Mouse (Mus musculus): ENCODE results near the gene Slc52a3. TPM values are rescaled to one million over a fixed set of nuclear protein-coding genes. Genes with fewer than 3 reads are reported as not detected.

Slc52a3 gene
- 0.40 and 0.87 TPM in 2 replicates for polyA plus RNA-seq (2015; fragmentation: Nextera tagmentation; extraction: Ambion mirVana)

GRCm38 (mm10) chr2:151996229-151997189, at the start of gene Slc52a3:
TSS of gene Slc52a3 (plus strand) at chr2:151996511.
- Histone ChIP-seq H3K4me2 (peak within 1 kb of the TSS; percentile 38), H3K27me3 (peaks cover 84% of the 10 kb centered on the region), H3K27ac (no peak within 1 kb of the TSS), H3K9me3 (replicated peaks) (no peaks in the 10 kb centered on the region), H3K36me3 (no peaks in the 10 kb centered on the region), H3K4me1 (replicated peaks) (peaks cover 16% of the 10 kb centered on the region), H3K4me3 (peak within 1 kb of the TSS; percentile 17), H3K9ac (no peak within 1 kb of the TSS)
- ATAC-seq (replicated peaks; ENCODE audit: insufficient number of reproducible peaks, insufficient read depth, low FRiP score, low read depth) = 0 out of 2 replicates have a peak, but pooled peaks have one; percentile 40
- 8% methylated on average over 35 of the region's 35 CpGs for WGBS

GRCm38 (mm10) chr2:151947617-151948016, 48.7 kb upstream of the Slc52a3 start:
- 82% methylated on average over 2 of the region's 2 CpGs for WGBS
- H3K27me3 ChIP-seq = peaks cover 8% of the 10 kb centered on the region; the same call in 1 of the 2 replicates

GRCm38 (mm10) chr2:151948311-151948710, 48.0 kb upstream of the Slc52a3 start:
- H3K27me3 ChIP-seq = peaks cover 8% of the 10 kb centered on the region; the same call in 1 of the 2 replicates
- ATAC-seq (replicated peaks; ENCODE audit: insufficient number of reproducible peaks, insufficient read depth, low FRiP score, low read depth) = no peak
- H3K36me3 ChIP-seq = no peaks in the 10 kb centered on the region
- H3K4me1 ChIP-seq (replicated peaks) = no peaks in the 10 kb centered on the region
- no peak overlapping the region for H3K9ac ChIP-seq
- H3K4me2 ChIP-seq = no peak overlapping the region
- H3K27ac ChIP-seq = no peak overlapping the region
- 74% methylated on average over 7 of the region's 7 CpGs for WGBS
- H3K9me3 ChIP-seq (replicated peaks) = no peaks in the 10 kb centered on the region
- H3K4me3 ChIP-seq = no peak overlapping the region

More at GRCm38 (mm10) chr2:151947617-151948016, 48.7 kb upstream of the Slc52a3 start:
- Histone ChIP-seq H3K27ac (no peak overlapping the region), H3K9ac (no peak overlapping the region), H3K9me3 (replicated peaks) (no peaks in the 10 kb centered on the region), H3K4me3 (no peak overlapping the region), H3K4me2 (no peak overlapping the region), H3K36me3 (no peaks in the 10 kb centered on the region), H3K4me1 (replicated peaks) (no peaks in the 10 kb centered on the region)
- ATAC-seq (replicated peaks; ENCODE audit: insufficient number of reproducible peaks, insufficient read depth, low FRiP score, low read depth) = no peak

GRCm38 (mm10) chr2:151949082-151949774, 47.1 kb upstream of the Slc52a3 start:
- Histone ChIP-seq H3K36me3 (no peaks in the 10 kb centered on the region), H3K27ac (no peak overlapping the region), H3K4me2 (no peak overlapping the region), H3K27me3 (peaks cover 8% of the 10 kb centered on the region; the same call in 1 of the 2 replicates), H3K4me1 (replicated peaks) (no peaks in the 10 kb centered on the region), H3K9ac (no peak overlapping the region), H3K9me3 (replicated peaks) (no peaks in the 10 kb centered on the region), H3K4me3 (no peak overlapping the region)
- ATAC-seq (replicated peaks; ENCODE audit: insufficient number of reproducible peaks, insufficient read depth, low FRiP score, low read depth) = no peak
- 64% methylated on average over 2 of the region's 2 CpGs for WGBS

- H3K9me3 ChIP-seq (replicated peaks) = no peaks in the 10 kb centered on the region
- WGBS = 79% methylated on average over 8 of the region's 8 CpGs
- no peaks in the 10 kb centered on the region for H3K36me3 ChIP-seq
- no peak overlapping the region for H3K27ac ChIP-seq
- H3K27me3 ChIP-seq = peaks cover 5% of the 10 kb centered on the region; the same call in 1 of the 2 replicates
- no peak overlapping the region for H3K4me3 ChIP-seq
- H3K4me1 ChIP-seq (replicated peaks) = peaks cover 5% of the 10 kb centered on the region; the same call in 1 of the 2 replicates
- no peak overlapping the region for H3K9ac ChIP-seq
- no peak overlapping the region for H3K4me2 ChIP-seq
- ATAC-seq (replicated peaks; ENCODE audit: insufficient number of reproducible peaks, insufficient read depth, low FRiP score, low read depth) = no peak
Observed at GRCm38 (mm10) chr2:151953665-151954064, 42.6 kb upstream of the Slc52a3 start.

- H3K4me2 ChIP-seq = no peak overlapping the region
Observed at GRCm38 (mm10) chr2:151956500-151957137, 39.7 kb upstream of the Slc52a3 start.

GRCm38 (mm10) chr2:151959274-151959673, 37.0 kb upstream of the Slc52a3 start:
- H3K27ac ChIP-seq = no peak overlapping the region
- no peaks in the 10 kb centered on the region for H3K36me3 ChIP-seq
- no peaks in the 10 kb centered on the region for H3K9me3 ChIP-seq (replicated peaks)
- H3K27me3 ChIP-seq = no peaks in the 10 kb centered on the region
- no peak overlapping the region for H3K4me3 ChIP-seq
- H3K9ac ChIP-seq = no peak overlapping the region
- H3K4me2 ChIP-seq = no peak overlapping the region
- WGBS = 35% methylated on average over 5 of the region's 5 CpGs
- ATAC-seq (replicated peaks; ENCODE audit: insufficient number of reproducible peaks, insufficient read depth, low FRiP score, low read depth) = no peak
- H3K4me1 ChIP-seq (replicated peaks) = peaks cover 27% of the 10 kb centered on the region

More at GRCm38 (mm10) chr2:151956500-151957137, 39.7 kb upstream of the Slc52a3 start:
- Histone ChIP-seq H3K36me3 (no peaks in the 10 kb centered on the region), H3K9ac (no peak overlapping the region), H3K4me1 (replicated peaks) (peaks cover 8% of the 10 kb centered on the region), H3K9me3 (replicated peaks) (no peaks in the 10 kb centered on the region), H3K4me3 (no peak overlapping the region), H3K27me3 (no peaks in the 10 kb centered on the region), H3K27ac (no peak overlapping the region)
- no peak for ATAC-seq (replicated peaks; ENCODE audit: insufficient number of reproducible peaks, insufficient read depth, low FRiP score, low read depth)
- WGBS = 46% methylated on average over 4 of the region's 4 CpGs

GRCm38 (mm10) chr2:151961284-151962196, 34.8 kb upstream of the Slc52a3 start:
- H3K4me3 ChIP-seq = no peak overlapping the region
- no peak overlapping the region for H3K9ac ChIP-seq
- ATAC-seq (replicated peaks; ENCODE audit: insufficient number of reproducible peaks, insufficient read depth, low FRiP score, low read depth) = no peak
- H3K9me3 ChIP-seq (replicated peaks) = no peaks in the 10 kb centered on the region
- H3K27ac ChIP-seq = peak overlapping the region; percentile 12; the same call in 1 of the 2 replicates
- no peaks in the 10 kb centered on the region for H3K27me3 ChIP-seq
- H3K4me1 ChIP-seq (replicated peaks) = peaks cover 29% of the 10 kb centered on the region
- H3K36me3 ChIP-seq = no peaks in the 10 kb centered on the region
- H3K4me2 ChIP-seq = no peak overlapping the region
- 61% methylated on average over 9 of the region's 9 CpGs for WGBS

- H3K4me3 ChIP-seq = no peak overlapping the region
- H3K9ac ChIP-seq = no peak overlapping the region
- H3K4me2 ChIP-seq = no peak overlapping the region
- ATAC-seq (replicated peaks; ENCODE audit: insufficient number of reproducible peaks, insufficient read depth, low FRiP score, low read depth) = peak; percentile 74
- H3K36me3 ChIP-seq = no peaks in the 10 kb centered on the region
- no peaks in the 10 kb centered on the region for H3K9me3 ChIP-seq (replicated peaks)
- H3K27ac ChIP-seq = peak overlapping the region; percentile 42; the same call in 1 of the 2 replicates
- H3K4me1 ChIP-seq (replicated peaks) = peaks cover 26% of the 10 kb centered on the region
- H3K27me3 ChIP-seq = no peaks in the 10 kb centered on the region
- 36% methylated on average over 10 of the region's 10 CpGs for WGBS
Observed at GRCm38 (mm10) chr2:151962474-151962873, 33.8 kb upstream of the Slc52a3 start.

GRCm38 (mm10) chr2:151963319-151963718, 33.0 kb upstream of the Slc52a3 start:
- WGBS = 86% methylated on average over 5 of the region's 5 CpGs
- Histone ChIP-seq H3K4me1 (replicated peaks) (peaks cover 26% of the 10 kb centered on the region), H3K27me3 (peaks cover 4% of the 10 kb centered on the region; the same call in 1 of the 2 replicates), H3K4me2 (no peak overlapping the region), H3K9me3 (replicated peaks) (no peaks in the 10 kb centered on the region), H3K36me3 (no peaks in the 10 kb centered on the region), H3K27ac (no peak overlapping the region), H3K9ac (no peak overlapping the region), H3K4me3 (no peak overlapping the region)
- no peak for ATAC-seq (replicated peaks; ENCODE audit: insufficient number of reproducible peaks, insufficient read depth, low FRiP score, low read depth)

All from heart, embryonic 15.5 days (tissue).